Mouse (Mus musculus): ENCODE data around the gene Fbxo7.
"Not testable (repeated sequence)": the region's sequence is repeated elsewhere in the genome, so short reads cannot be mapped to it uniquely, and the experiment has no call there.

Fbxo7 gene

DNA sequence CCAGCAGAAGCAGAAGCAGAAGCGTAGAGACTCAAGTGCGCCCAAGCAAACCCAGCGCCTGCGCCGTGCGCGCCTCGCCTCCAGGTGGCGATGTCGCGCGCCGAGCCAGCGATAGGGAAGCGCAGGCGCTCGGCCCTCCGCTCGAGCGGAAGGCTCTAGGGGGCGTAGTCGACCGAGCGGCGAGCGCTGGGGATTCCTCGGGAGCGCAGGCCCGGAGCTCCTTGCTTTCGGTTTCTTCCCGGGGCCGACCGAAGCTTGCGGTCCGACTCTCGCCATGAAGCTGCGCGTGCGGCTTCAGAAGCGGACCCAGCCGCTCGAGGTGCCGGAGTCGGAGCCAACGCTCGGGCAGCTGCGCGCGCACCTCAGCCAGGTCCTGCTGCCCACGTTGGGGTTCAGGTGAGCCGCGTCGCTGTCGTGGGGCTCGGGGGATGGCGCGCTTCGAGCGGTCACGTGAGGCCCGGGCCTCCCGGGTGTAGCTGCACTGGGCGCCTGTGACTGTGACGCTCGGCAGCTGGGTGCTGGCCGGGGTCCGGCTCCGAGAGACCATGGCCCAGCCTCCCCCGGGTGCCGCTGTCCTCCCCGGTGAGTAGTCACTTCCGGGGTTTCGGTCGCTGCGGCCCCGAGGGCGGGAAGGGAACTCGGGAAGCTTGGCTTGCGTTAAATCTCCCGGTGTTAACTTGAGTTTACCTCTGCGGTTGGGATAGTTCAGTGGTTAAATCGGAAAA lies at the start of gene Fbxo7:
Fbxo7 (plus strand) TSS at position 224 of the 725 bp plus-strand sequence.
- peak; percentile 85 for DNase-seq (ENCODE audit: low read depth, low spot score)

GRCm38 (mm10) chr10:85972915-85973314 lies 48.9 kb upstream of the Fbxo7 start:
- DNase-seq (ENCODE audit: low read depth, low spot score), result no peak

DNA sequence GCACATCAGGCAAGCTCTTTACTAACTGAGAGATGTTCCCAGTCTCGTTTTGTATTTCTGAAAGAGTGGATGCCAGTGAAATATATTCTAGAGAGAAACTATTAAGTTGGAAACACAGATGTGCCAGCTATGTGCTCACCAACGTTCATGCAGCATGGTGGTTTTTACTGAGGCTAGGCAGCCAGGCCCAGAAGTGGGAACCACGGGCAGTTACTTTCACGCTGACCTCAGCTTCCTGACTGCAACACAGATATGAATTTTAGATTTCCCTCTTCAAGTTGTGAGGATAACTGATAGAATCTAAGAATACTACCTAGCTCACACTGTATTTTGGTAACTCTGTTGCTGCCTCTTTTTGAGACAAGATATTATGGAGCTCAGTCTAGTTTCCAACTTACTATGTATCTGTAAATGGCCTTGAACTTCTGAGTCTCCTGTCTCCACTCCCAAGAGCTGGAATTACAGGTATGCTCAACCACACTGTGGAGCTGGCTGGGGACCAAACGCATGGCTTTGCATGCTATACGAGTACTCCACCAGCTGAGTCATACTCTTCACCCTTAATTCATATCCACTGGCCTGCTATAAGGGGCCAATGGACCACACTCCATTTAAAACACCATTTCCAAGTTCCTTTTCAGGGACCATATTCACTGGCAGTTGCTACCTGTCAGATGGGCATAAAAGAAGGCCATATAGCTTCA lies 32.2 kb upstream of the Fbxo7 start:
- no peak for DNase-seq (ENCODE audit: low read depth, low spot score)

DNA sequence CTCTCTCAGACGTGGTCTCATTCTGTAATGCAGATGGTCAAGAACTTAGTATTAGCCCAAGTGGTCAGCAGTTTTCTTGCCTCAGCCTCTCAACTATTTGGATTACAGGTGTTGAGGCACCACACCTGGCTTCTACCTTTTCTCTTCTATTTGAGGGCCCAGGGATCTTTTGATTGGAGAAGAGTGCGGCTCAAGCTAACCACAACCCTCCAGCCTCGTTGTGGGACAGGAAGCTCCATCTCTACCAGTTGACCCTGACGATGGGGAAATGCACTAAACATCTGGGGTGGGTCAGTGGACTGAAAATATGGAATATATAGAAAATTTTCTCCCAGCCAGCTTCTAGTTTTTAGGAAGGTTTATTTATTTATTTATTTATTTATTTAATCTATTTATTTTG lies 29.4 kb upstream of the Fbxo7 start:
- DNase-seq (ENCODE audit: low read depth, low spot score), result no peak

DNA sequence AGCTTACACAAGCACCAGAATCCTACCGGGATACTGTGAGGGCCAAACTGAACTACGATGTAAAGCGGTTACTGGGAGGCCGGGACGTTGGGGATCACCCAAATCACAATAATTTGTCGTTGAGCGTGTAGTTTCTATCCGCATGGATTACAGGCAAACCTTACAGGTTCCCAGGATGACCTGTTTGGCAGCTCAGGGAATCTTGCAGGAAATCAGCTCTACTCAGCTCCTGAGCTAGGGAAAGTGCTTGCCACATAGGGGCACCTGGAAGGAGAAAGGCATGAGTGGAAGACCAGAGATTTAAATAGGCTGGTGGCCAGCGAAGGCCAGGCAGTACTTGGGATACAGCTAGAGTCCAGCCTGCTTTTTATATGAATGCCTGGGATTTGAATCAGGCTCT lies 27.9 kb upstream of the Fbxo7 start:
- no peak for DNase-seq (ENCODE audit: low read depth, low spot score)

- no peak for DNase-seq (ENCODE audit: low read depth, low spot score)
Measured at GRCm38 (mm10) chr10:85994543-85995104, 27.1 kb upstream of the Fbxo7 start.

DNA sequence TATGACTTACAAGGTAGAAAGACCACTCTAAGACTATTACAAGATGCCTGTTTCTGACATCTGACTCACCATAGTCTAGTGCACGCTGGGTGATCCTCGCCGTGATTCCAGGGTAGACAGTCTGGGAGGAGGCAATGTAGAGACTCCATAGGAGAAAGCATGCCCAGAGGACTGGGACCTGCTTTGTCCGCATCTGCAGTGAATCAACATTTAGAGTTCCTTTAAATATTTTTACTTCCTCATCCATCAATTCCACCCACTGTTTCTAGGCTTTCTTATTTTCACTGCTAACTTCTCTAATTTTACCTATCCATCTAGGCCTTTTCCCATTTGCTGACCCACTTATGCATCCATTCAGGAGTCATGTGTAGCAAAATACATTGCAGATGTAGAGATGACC lies 21.3 kb upstream of the Fbxo7 start:
- DNase-seq (ENCODE audit: low read depth, low spot score), result no peak

- no peak for DNase-seq (ENCODE audit: low read depth, low spot score)
Measured at GRCm38 (mm10) chr10:86006455-86006854, 15.3 kb upstream of the Fbxo7 start.

DNA sequence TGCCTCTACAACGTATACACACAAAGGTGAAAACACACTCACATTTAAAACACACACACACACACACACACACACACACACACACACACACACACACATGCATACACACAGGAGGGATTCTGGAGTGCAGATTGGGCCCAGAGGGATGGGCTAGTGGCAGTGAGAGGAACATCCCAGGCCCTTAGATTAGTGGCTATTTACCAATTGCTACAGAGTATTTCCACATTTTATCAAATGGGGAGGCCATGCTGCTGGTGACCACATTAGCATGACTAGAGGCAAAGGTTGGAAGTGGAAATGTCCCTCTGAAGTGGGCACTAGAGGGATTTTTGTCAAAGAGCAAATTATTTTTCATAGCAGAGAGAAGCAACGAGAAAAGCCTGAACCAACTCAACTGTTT lies 12.1 kb upstream of the Fbxo7 start:
- no peak for DNase-seq (ENCODE audit: low read depth, low spot score)

DNA sequence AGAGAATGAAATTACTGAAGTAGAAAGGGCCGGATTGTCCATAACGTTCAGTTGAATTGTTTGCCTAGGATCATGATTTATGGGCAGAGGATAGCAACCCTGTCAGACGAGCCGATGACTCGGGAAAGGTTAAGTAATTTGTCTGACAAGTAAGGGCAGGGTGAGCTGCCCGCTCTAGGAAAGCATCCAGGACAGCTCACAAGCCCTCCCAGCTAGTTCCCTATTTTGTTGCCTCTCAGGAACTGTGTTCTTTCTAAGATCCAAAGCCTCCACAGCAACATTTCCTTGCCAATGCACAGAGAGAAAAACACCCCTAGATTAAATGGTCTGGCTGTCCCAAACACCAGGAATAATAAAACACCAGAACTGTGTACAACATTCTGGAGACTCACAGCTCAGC lies 11.1 kb upstream of the Fbxo7 start:
- DNase-seq (ENCODE audit: low read depth, low spot score), result no peak

DNA sequence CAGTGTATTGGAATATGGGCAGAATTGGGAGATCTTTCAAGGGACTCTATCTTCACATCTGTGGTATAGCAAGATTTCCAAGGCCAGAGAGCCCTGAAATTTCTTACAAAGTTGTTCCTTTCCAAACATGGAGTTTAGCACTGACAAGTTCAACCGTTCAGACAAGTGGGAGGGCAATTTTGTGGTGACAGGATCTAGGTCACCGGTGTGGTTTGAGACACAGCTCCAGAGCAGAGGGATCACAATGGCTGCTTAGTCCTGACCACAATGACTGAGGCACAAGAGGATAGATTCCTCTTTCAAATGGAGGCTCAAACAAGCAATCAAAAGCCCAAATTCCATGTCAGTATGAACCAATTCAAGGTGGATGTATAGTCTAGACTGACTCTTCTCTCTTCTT lies 10.6 kb upstream of the Fbxo7 start:
- no peak for DNase-seq (ENCODE audit: low read depth, low spot score)

DNA sequence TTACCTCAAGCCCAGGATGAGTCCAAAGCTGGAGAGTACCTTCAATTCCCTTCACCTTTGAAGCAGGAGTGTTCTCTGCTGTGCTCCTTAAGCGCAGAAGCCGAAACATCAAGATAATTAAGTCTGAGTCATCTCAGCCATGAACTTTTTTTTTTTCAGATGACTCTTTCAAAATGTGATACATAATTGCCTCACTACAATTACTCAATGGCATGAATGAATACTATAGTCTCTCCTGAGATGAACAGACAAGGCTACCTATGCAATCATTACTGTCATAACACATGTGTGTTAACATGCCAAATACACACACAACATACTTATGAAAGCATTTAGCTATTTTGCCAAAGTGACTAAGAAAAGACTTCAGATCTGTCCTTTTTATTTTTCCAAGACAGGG lies 10.0 kb upstream of the Fbxo7 start, which contains the start of gene Bpifc:
Bpifc (minus strand) TSS at position 115 of the 400 bp plus-strand sequence.
- no peak for DNase-seq (ENCODE audit: low read depth, low spot score)

GRCm38 (mm10) chr10:86017781-86018180 lies 4.0 kb upstream of the Fbxo7 start:
- no peak for DNase-seq (ENCODE audit: low read depth, low spot score)

- no peak for DNase-seq (ENCODE audit: low read depth, low spot score)
Measured at GRCm38 (mm10) chr10:86018813-86019212, 3.0 kb upstream of the Fbxo7 start.

DNA sequence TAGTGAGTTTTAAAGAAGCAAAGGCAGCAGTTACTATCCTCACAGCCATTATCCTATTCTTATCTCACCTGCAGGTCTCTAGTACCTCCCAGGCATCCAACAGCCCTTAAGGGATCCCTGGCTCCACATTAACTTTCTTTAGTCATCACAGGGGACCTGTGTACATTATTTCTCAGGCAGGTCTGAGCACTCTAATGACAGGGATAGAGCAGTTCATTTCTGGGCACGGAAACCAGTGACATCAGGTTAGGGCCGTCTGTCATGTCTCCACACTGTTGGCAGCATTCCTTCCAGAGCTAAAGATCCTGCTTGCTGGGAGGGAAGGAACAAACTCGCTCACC lies 394 bp upstream of the Fbxo7 start:
- DNase-seq (ENCODE audit: low read depth, low spot score), result no peak

DNA sequence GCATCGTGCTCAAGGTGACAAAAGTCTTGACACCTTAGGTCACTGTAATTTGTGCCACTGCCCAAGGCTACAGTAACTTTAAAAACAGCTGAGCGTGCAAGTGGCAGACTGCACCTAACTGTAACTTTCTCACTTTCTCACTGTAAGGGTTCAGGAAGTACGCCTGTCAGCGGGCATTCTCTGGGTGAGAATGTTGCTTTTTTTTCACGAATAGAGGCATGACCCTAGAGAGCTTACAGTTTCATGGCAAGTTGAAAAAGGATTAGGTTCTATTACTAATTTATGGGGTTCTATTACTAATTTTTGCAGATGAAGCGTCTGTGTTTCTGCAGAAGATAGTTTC lies 673 bp downstream of the Fbxo7 start:
- no peak for DNase-seq (ENCODE audit: low read depth, low spot score)

GRCm38 (mm10) chr10:86023149-86023548 lies 1.4 kb downstream of the Fbxo7 start:
- DNase-seq (ENCODE audit: low read depth, low spot score), result no peak

GRCm38 (mm10) chr10:86025906-86026305 lies 4.1 kb downstream of the Fbxo7 start:
- no peak for DNase-seq (ENCODE audit: low read depth, low spot score)

DNA sequence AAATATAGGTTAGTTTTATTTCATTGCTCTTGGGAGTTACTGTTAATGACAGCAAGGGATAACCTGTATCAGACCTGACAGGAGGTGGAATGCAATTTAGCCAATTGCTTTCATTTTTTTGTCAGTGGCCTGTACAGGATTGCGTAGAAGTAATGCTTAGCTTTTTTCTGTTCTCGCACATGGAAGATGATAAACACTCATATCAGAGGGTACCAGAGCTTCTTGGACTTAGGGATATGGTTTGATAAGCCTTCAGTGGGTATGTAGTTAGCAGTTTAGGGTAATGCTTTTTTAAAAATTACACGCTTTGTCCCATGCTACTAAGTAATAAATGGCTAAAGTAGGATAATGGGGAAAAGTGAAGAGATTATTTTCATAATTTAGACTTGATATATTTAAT lies 4.6 kb downstream of the Fbxo7 start:
- no peak for DNase-seq (ENCODE audit: low read depth, low spot score)

GRCm38 (mm10) chr10:86026807-86027206 lies 5.0 kb downstream of the Fbxo7 start:
- not testable (repeated sequence) for DNase-seq (ENCODE audit: low read depth, low spot score)

- DNase-seq (ENCODE audit: low read depth, low spot score), result no peak
Measured at GRCm38 (mm10) chr10:86030743-86031142, 9.0 kb downstream of the Fbxo7 start.

DNA sequence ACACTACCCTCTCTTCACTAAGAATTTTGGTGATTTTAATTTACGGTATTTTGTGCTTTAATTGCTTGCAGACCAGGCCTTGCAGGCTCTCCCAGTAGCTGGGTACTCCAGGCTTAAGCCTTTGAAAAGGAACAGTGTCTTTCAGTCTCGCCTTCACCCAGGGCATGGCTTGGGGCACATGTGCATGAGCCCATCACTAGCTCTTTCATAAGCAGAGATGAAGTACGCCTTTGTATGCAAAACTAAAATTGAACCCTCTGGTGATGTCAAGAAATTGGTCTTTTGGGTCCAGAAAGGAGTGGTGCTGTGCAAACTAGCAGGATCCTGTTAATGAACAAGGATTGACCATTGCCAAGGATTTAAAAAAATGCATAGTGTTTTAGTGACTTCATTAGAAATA lies 10.7 kb downstream of the Fbxo7 start:
- no peak for DNase-seq (ENCODE audit: low read depth, low spot score)
